31 mouse cellular contexts compared by ENCODE assay signal in genomic region chr11:54355564-54355955, GRCm38 (mm10). TPM values are rescaled to one million over a fixed set of nuclear protein-coding genes. Genes with fewer than 3 reads are reported as not detected.
"Had no signal": no experiment of that assay in that cellular context is flagged by ENCODE, and none has a peak within 500 bp of the region (broad histone marks: within the 10 kb centered on the region; RNA-seq: fewer than 3 reads in every experiment).

No protein-coding gene starts in this region.

- H3K27me3 ChIP-seq: limb, embryonic 12.5 days; limb, embryonic 15.5 days; liver, embryonic 12.5 days; liver, embryonic 15.5 days; lung, embryonic 15.5 days; midbrain, embryonic 12.5 days; midbrain, embryonic 15.5 days; neural tube, embryonic 13.5 days; stomach, embryonic 15.5 days had no signal

- H3K4me3 ChIP-seq: limb, embryonic 12.5 days; limb, embryonic 15.5 days; liver, embryonic 12.5 days; liver, embryonic 15.5 days; lung, embryonic 15.5 days; megakaryocyte, embryonic 14.5 days; midbrain, embryonic 12.5 days; midbrain, embryonic 15.5 days; myocyte; neural tube, embryonic 13.5 days; stomach, embryonic 15.5 days had no signal

- H3K27ac ChIP-seq: limb, embryonic 12.5 days; limb, embryonic 15.5 days; liver, embryonic 12.5 days; liver, embryonic 15.5 days; lung, embryonic 15.5 days; midbrain, embryonic 12.5 days; midbrain, embryonic 15.5 days; neural tube, embryonic 13.5 days; stomach, embryonic 15.5 days had no signal

- DNase-seq: kidney, adult 18-20 months; kidney, adult 9 months; kidney, postnatal 14 days; kidney, postnatal 4 days; left cerebral cortex, postnatal 4 days; lung, adult 18-20 months; lung, postnatal 10 days; lung, postnatal 36 days; right cerebral cortex, postnatal 25 days; spleen, adult 18-20 months; thymus, adult 2 months; thymus, postnatal 14 days; thymus, postnatal 4 days had no signal

- H3K9me3 ChIP-seq: limb, embryonic 15.5 days; liver, embryonic 12.5 days; liver, embryonic 15.5 days; lung, embryonic 15.5 days; megakaryocyte, embryonic 14.5 days; midbrain, embryonic 12.5 days; midbrain, embryonic 15.5 days; neural tube, embryonic 13.5 days; stomach, embryonic 15.5 days had no signal

- H3K36me3 ChIP-seq: limb, embryonic 12.5 days; limb, embryonic 15.5 days; liver, embryonic 12.5 days; liver, embryonic 15.5 days; lung, embryonic 15.5 days; stomach, embryonic 15.5 days had no signal

- H3K4me1 ChIP-seq: limb, embryonic 15.5 days; liver, embryonic 12.5 days; liver, embryonic 15.5 days; lung, embryonic 15.5 days; stomach, embryonic 15.5 days had no signal

- H3K9ac ChIP-seq: limb, embryonic 12.5 days; limb, embryonic 15.5 days; liver, embryonic 12.5 days; liver, embryonic 15.5 days; lung, embryonic 15.5 days; midbrain, embryonic 12.5 days; midbrain, embryonic 15.5 days; neural tube, embryonic 13.5 days; stomach, embryonic 15.5 days had no signal

RNA-seq across cellular contexts. Expression of gene Meikin, which starts 14.9 kb away (rescaled TPM):
- total RNA-seq: layer of hippocampus, adult 18-20 months; layer of hippocampus, postnatal 14 days; left cerebral cortex, adult 8-10 months; left cerebral cortex, postnatal 14 days; left cerebral cortex, postnatal 4 days; monocyte, adult 5-6 weeks; neutrophil, adult 5-6 weeks had no signal
- polyA plus RNA-seq: kidney, embryonic 16.5 days; limb, embryonic 12.5 days; limb, embryonic 15.5 days; liver, embryonic 12.5 days; liver, embryonic 15.5 days; lung, embryonic 15.5 days; midbrain, embryonic 12.5 days; midbrain, embryonic 15.5 days; myocyte; neural tube, embryonic 13.5 days; stomach, embryonic 15.5 days; thymus, adult 2 months had no signal

RNA-seq across cellular contexts. Expression of gene Acsl6, which starts 52.0 kb away (rescaled TPM):
- total RNA-seq: monocyte, adult 5-6 weeks had no signal
